Mouse (Mus musculus) lung, embryonic 16.5 days (tissue): ENCODE measurements around the gene Hipk4. TPM values are rescaled to one million over a fixed set of nuclear protein-coding genes. Genes with fewer than 3 reads are reported as not detected.

Experiments used
- ATAC-seq: fragments of 200-750 bp; cut with Nextera tagmentation; 2 replicates; pipeline ENCODE4 v1.8.0; 2017; ENCODE audit warnings: low read depth, mild to moderate bottlenecking, moderate library complexity
- H3K27ac ChIP-seq: fragments of 300-500 bp; sonication (generic); 2 replicates; pipeline ENCODE4 v1.5.1; 2014; ENCODE audit warnings: mild to moderate bottlenecking, control low read depth, low read length
- H3K27me3 ChIP-seq: fragments of 300-500 bp; sonication (generic); 2 replicates; pipeline ENCODE4 v1.6.1; 2014; ENCODE audit warnings: low read depth, low read length, mixed read lengths; ENCODE audit not compliant: control insufficient read depth, insufficient read depth
- H3K36me3 ChIP-seq: fragments of 300-500 bp; sonication (generic); 2 replicates; pipeline ENCODE4 v1.6.1; 2014; ENCODE audit warnings: low read length; ENCODE audit not compliant: control insufficient read depth, insufficient read depth
- H3K4me1 ChIP-seq: fragments of 300-500 bp; sonication (generic); replicated peaks from 2 replicates; pipeline ENCODE4 v1.6.1; 2014; ENCODE audit warnings: low read length, mixed read lengths; ENCODE audit not compliant: control insufficient read depth, insufficient read depth
- H3K4me2 ChIP-seq: fragments of 300-500 bp; sonication (generic); 2 replicates; pipeline ENCODE4 v1.6.1; 2014; ENCODE audit warnings: low read depth, low read length, control low read depth
- H3K4me3 ChIP-seq: fragments of 300-500 bp; sonication (generic); 2 replicates; pipeline ENCODE4 v1.5.1; 2014; ENCODE audit warnings: mild to moderate bottlenecking, low read length, control low read depth
- H3K9ac ChIP-seq: fragments of 300-500 bp; sonication (generic); 2 replicates; pipeline ENCODE4 v1.6.1; 2014; ENCODE audit warnings: low read length, control low read depth
- H3K9me3 ChIP-seq: fragments of 300-500 bp; sonication (generic); 2 replicates; pipeline ENCODE4 v1.6.1; 2016; ENCODE audit warnings: low read length; ENCODE audit not compliant: control insufficient read depth
- WGBS: fragments of 180-500 bp; shearing (Covaris S2); extraction: QIAGEN DNeasy Blood & Tissue Kit; methylation state at CpG from one replicate; pipeline ENCODE4 v1.1.7; 2014; 5-methylcytosine and 5-hydroxymethylcytosine counted together
- polyA plus RNA-seq: library from polyadenylated mRNA; unstranded; fragments of >200 nt; fragmentation: Nextera tagmentation; extraction: Ambion mirVana; gene quantifications from 2 replicates; pipeline ENCODE4 v1.2.1, GENCODE M21; 2015

Hipk4 gene
- polyA plus RNA-seq, 1 experiment from 2014 or later: 0.72 TPM

DNA sequence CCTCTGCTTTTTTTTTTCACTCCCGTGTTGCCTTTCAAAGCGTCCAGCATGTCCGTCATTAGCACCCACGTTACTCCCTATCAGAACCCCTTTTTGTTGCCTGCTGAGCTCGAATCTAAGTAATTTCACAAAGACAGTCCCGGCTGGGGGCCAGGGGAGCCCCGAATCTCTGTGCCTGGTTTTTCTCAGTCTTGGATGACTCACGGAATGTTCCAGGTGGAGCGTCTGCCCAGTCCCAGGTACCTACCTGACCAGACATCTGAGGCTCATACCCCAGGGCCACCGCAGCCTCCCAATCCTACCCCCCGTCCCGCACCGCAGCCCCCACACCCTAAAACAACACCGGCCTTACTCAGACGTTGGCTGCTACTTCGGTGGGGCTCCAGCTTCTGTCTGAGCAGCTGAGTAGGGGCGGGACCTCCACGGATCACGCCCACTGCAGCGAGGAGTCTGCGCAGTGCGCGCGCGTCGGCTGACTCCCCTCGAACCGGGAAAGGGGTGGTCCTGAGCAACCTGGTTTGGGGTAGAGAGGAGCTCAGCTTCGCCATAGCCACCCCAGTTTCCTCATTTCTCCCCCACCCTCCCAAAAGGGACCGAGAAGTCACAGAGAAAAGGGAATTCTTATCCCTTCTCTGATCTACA, 19.4 kb downstream of the Hipk4 start:
- Histone ChIP-seq H3K27ac (no peak overlapping the region), H3K27me3 (no peaks in the 10 kb centered on the region), H3K4me1 (peaks cover 2% of the 10 kb centered on the region; the same call in 1 of the 2 replicates), H3K36me3 (no peaks in the 10 kb centered on the region; the same call in 1 of the 2 replicates), H3K4me3 (peak overlapping the region; percentile 57), H3K9me3 (no peaks in the 10 kb centered on the region), H3K4me2 (peak overlapping the region; percentile 88), H3K9ac (peak overlapping the region; percentile 70)
- ATAC-seq: peak; percentile 95
- WGBS: under 1% methylated on average over 30 of the region's 30 CpGs

DNA sequence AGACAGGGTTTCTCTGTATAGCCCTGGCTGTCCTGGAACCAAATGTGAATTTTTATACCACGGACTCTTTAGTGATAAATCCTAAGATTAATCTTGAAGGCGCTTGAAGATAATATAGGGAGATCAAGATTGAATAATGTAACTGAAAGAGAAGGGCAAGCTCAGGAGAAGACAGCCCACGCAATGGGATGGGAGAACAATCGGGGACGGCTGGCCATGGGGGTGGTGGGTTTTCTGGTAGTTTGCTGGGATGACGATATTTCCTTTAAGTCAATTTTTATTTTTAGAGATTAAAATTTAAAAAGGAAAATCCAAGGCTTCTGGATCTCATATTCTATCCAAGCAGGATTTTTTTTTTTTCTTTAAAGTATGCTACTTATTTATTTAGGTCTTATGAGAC, 20.0 kb downstream of the Hipk4 start:
- ATAC-seq: 0 out of 2 replicates have a peak, but pooled peaks have one; percentile 2
- Histone ChIP-seq H3K4me2 (peak overlapping the region; percentile 88), H3K9me3 (no peaks in the 10 kb centered on the region), H3K9ac (peak overlapping the region; percentile 70), H3K4me3 (peak overlapping the region; percentile 57), H3K4me1 (peaks cover 2% of the 10 kb centered on the region; the same call in 1 of the 2 replicates), H3K27me3 (no peaks in the 10 kb centered on the region), H3K27ac (no peak overlapping the region), H3K36me3 (no peaks in the 10 kb centered on the region; the same call in 1 of the 2 replicates)
- WGBS: 45% methylated on average over 6 of the region's 6 CpGs

DNA sequence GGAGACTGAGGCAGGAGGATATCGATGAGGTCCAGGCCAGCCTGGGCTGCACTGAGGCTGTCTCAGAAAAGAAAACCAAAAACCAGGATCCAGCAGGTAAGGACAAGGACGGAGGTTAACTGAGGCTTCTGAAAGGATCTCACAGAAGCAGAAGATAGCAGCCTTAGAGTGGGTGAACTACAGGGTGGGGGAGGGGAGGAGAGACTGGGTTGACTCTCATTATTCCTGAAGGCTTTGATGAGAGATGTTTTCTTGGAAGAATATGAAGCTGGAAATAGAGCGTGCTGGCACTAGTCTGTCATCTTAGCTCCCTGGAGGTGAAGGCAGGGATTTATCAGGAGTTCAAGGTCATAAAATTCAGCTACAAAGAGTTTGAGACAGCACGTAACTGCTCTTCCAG, 20.8 kb downstream of the Hipk4 start:
- Histone ChIP-seq H3K4me3 (no peak overlapping the region), H3K9me3 (no peaks in the 10 kb centered on the region), H3K4me2 (no peak overlapping the region), H3K27ac (no peak overlapping the region), H3K36me3 (no peaks in the 10 kb centered on the region; the same call in 1 of the 2 replicates), H3K4me1 (peaks cover 2% of the 10 kb centered on the region; the same call in 1 of the 2 replicates), H3K27me3 (no peaks in the 10 kb centered on the region), H3K9ac (no peak overlapping the region)
- WGBS: 91% methylated on average over 4 of the region's 4 CpGs
- ATAC-seq: no peak

DNA sequence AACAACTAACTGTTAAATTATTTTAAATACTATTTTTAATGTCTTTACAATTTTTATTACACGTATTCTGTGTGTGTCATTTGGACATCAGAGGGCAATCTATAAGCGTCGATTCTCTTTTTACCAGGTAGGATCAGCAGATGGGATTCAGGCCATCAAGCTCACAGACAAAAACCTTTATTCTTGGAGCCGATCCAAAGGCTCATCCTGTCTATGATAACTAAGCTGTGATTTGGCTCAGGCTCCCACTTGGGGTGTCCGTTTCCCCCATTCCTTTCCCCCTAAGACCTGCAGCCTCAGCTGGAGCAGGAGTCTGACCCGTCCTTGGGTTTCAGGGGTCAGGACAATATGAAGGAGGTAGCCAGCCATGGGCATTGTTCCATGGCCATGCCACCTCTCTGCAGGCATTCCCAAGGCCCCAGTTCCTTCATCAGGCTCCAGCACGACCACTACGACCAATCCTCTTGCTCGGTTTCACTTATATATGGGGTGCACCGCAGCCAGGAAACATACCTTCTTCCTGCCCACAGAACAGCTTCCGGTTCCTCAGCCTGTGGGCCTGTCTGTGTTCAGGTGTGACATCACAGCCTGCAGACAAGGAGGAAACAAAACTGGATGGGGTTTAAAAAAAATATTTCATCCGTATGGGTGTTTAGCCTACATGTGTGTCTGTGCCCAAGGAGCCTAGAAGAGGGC, 21.8 kb downstream of the Hipk4 start:
- peaks cover 2% of the 10 kb centered on the region; the same call in 1 of the 2 replicates for H3K4me1 ChIP-seq
- H3K4me3 ChIP-seq: no peak overlapping the region
- H3K9ac ChIP-seq: no peak overlapping the region
- 67% methylated on average over 12 of the region's 12 CpGs for WGBS
- H3K27ac ChIP-seq: no peak overlapping the region
- no peak overlapping the region for H3K4me2 ChIP-seq
- no peak for ATAC-seq
- no peaks in the 10 kb centered on the region for H3K9me3 ChIP-seq
- no peaks in the 10 kb centered on the region for H3K27me3 ChIP-seq
- H3K36me3 ChIP-seq: no peaks in the 10 kb centered on the region; the same call in 1 of the 2 replicates

DNA sequence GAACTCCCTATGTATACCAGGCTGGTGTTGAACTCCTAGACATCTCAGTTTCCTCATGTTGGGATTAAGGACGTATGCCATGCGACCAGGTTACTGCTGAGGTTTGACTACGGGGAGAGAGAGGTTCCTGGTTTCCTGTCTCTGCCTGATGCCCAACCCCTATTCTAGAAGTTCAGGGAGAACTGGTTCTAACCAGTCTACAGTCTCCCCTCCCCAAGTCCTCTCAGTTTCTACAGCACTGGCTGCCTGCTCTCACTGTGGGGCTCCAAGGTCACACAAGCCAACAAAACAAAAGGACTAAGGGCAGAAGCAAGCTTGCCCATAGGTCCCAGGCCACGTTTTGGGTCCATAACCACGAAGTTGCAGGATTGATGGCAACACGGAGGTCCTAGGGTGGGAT, 26.5 kb downstream of the Hipk4 start:
- H3K9me3 ChIP-seq: no peaks in the 10 kb centered on the region
- H3K4me2 ChIP-seq: no peak overlapping the region
- H3K9ac ChIP-seq: no peak overlapping the region
- whole genome bisulfite sequencing: 70% methylated on average over 6 of the region's 6 CpGs
- H3K4me3 ChIP-seq: no peak overlapping the region
- ATAC-seq: no peak
- no peaks in the 10 kb centered on the region for H3K36me3 ChIP-seq
- no peaks in the 10 kb centered on the region for H3K27me3 ChIP-seq
- peaks cover 12% of the 10 kb centered on the region for H3K4me1 ChIP-seq
- no peak overlapping the region for H3K27ac ChIP-seq

DNA sequence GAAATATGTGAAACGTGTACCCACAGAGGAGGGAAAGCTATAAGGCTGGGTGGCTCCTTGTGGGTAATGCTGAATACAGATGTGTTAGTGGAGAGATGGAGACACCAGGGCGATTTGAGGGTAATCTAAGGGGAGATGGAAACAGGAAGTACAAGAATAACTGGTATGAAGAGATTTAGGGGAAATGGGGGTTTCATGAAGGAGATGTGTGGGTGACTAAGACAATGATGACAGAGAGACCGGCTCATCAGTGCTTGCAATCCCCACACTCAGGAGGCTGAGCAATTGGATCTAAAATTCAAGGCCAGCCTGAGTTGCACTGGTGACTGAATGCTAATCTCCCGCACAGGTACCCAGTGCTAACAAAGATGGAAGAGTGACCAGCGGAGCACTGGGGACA, 29.0 kb downstream of the Hipk4 start:
- H3K4me2 ChIP-seq: peak overlapping the region; percentile 88
- peak overlapping the region; percentile 73 for H3K9ac ChIP-seq
- H3K27ac ChIP-seq: no peak overlapping the region
- H3K36me3 ChIP-seq: peaks cover 2% of the 10 kb centered on the region; the same call in 1 of the 2 replicates
- no peak for ATAC-seq
- H3K27me3 ChIP-seq: no peaks in the 10 kb centered on the region
- WGBS: 38% methylated on average over 5 of the region's 5 CpGs
- peak overlapping the region; percentile 64 for H3K4me3 ChIP-seq
- no peaks in the 10 kb centered on the region for H3K9me3 ChIP-seq
- peaks cover 12% of the 10 kb centered on the region for H3K4me1 ChIP-seq

DNA sequence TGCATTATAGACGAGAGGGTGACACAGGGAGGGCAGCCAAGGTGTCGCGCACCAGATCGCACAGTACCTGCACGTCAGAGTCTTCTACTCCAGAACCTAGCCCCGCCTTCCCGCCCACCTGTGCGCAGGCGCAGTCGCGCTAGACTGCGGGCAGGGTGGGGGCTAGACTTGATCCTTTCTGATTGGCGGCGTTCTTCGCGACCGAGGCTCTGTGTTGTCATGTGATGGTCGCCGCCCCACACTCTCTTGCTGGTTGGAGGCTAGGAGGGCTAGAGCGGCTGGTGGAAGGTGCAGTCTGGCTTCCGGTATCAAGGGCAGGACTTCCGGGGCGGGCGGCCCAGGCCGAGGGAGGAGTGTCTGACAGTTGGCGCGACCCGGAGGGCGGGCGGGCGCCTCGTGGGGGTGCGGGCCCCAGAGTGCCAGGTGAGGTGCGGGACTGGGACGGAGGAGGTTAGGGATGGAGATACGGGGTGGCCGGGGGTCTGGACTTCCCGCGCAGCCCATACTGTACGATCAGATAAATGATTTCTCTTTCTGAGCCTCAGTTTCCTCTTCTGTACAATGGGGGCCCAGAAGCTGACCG, 30.0 kb downstream of the Hipk4 start, which contains the start of the genes Pld3 and 2310022A10Rik:
Gene Pld3 (minus strand): TSS at position 288 of the 583 bp plus-strand sequence.
Gene 2310022A10Rik (plus strand): TSS at position 303 of the 583 bp plus-strand sequence.
- peak; percentile 100 for ATAC-seq

DNA sequence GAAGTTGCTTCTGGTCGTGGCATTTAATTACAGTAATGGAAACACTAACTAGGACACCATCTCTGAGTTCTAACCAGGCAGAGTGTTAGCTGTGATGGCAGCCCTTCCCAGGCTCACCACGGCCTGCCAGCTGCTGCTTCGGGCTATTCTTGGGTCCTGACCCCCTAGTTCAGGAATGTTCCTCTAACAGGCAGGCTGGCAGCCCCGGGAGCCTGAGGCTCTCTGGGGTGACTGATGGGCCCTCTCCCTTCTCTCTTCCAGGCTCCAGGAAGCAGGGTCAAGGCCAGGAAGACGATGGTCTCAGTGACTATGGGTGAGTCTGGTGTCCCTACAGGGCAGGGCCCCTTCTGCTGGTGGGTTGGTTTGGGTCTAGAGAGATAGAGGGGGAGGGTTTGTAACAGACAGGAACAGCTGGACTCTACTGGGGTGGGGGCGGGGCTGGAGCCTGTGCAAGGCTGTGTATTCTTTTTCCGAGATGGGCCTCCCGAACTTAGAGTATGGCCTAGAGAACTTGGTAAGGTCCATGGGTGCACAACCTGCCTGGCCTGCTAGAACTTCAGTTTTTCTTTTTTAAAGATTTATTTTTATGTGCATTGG, 37.3 kb downstream of the Hipk4 start:
- Histone ChIP-seq H3K9ac (no peak overlapping the region), H3K4me1 (no peaks in the 10 kb centered on the region), H3K4me2 (no peak overlapping the region), H3K27me3 (no peaks in the 10 kb centered on the region), H3K9me3 (no peaks in the 10 kb centered on the region), H3K27ac (no peak overlapping the region), H3K36me3 (peaks cover 25% of the 10 kb centered on the region), H3K4me3 (no peak overlapping the region)
- WGBS: 54% methylated on average over 8 of the region's 8 CpGs
- ATAC-seq: no peak

More for the DNA sequence above, 30.0 kb downstream of the Hipk4 start, which contains the start of the genes Pld3 and 2310022A10Rik:
- Histone ChIP-seq H3K4me3 (peak within 1 kb of the TSS; percentile 64), H3K9ac (peak within 1 kb of the TSS; percentile 73), H3K9me3 (no peaks in the 10 kb centered on the region), H3K4me1 (peaks cover 12% of the 10 kb centered on the region), H3K27me3 (no peaks in the 10 kb centered on the region), H3K27ac (peak within 1 kb of the TSS; percentile 47), H3K4me2 (peak within 1 kb of the TSS; percentile 88), H3K36me3 (peaks cover 2% of the 10 kb centered on the region; the same call in 1 of the 2 replicates)
- WGBS: under 1% methylated on average over 39 of the region's 41 CpGs
